Mouse (Mus musculus) hindbrain, embryonic 15.5 days (tissue): ENCODE measurements around the gene Sptlc2. TPM values are rescaled to one million over a fixed set of nuclear protein-coding genes. Genes with fewer than 3 reads are reported as not detected.
"Not testable (repeated sequence)": the region's sequence is repeated elsewhere in the genome, so short reads cannot be mapped to it uniquely, and the experiment has no call there.

Experiments used
- ATAC-seq: fragments of 200-750 bp; cut with Nextera tagmentation; 2 replicates; pipeline ENCODE4 v1.8.0; 2017; ENCODE audit warnings: low read depth, moderate number of reproducible peaks, moderate TSS enrichment; ENCODE audit not compliant: low FRiP score
- H3K27ac ChIP-seq: fragments of 300-500 bp; sonication (generic); replicated peaks from 2 replicates; pipeline ENCODE4 v1.5.1; 2015; ENCODE audit warnings: mild to moderate bottlenecking, inconsistent platforms
- H3K27me3 ChIP-seq: fragments of 300-500 bp; sonication (generic); 2 replicates; pipeline ENCODE4 v1.6.1; 2015; ENCODE audit warnings: control low read depth, inconsistent platforms
- H3K36me3 ChIP-seq: fragments of 300-500 bp; sonication (generic); 2 replicates; pipeline ENCODE4 v1.6.1; 2015; ENCODE audit warnings: control low read depth, inconsistent platforms
- H3K4me1 ChIP-seq: fragments of 300-500 bp; sonication (generic); replicated peaks from 2 replicates; pipeline ENCODE4 v1.6.1; 2015; ENCODE audit warnings: control low read depth, inconsistent platforms
- H3K4me2 ChIP-seq: fragments of 300-500 bp; sonication (generic); 2 replicates; pipeline ENCODE4 v1.6.1; 2015; ENCODE audit warnings: moderate library complexity, mild to moderate bottlenecking, inconsistent platforms
- H3K4me3 ChIP-seq: fragments of 300-500 bp; sonication (generic); 2 replicates; pipeline ENCODE4 v1.5.1; 2015; ENCODE audit warnings: mild to moderate bottlenecking, inconsistent platforms
- H3K9ac ChIP-seq: fragments of 300-500 bp; sonication (generic); 2 replicates; pipeline ENCODE4 v1.6.1; 2015; ENCODE audit warnings: inconsistent platforms
- H3K9me3 ChIP-seq: fragments of 300-500 bp; sonication (generic); 2 replicates; pipeline ENCODE4 v1.6.1; 2016; ENCODE audit warnings: control low read depth, inconsistent platforms
- WGBS: fragments of 180-500 bp; shearing (Covaris S2); methylation state at CpG from one replicate; pipeline ENCODE4 v1.1.7; 2015; 5-methylcytosine and 5-hydroxymethylcytosine counted together
- polyA plus RNA-seq: library from polyadenylated mRNA; unstranded; fragments of >200 nt; fragmentation: Nextera tagmentation; extraction: Ambion mirVana; gene quantifications from 2 replicates; pipeline ENCODE4 v1.2.1, GENCODE M21; 2015

Gene Sptlc2
- polyA plus RNA-seq, 1 experiment from 2014 or later = 57.6 TPM

GRCm38 (mm10) chr12:87325452-87325851, 62.7 kb downstream of the Sptlc2 start:
- Histone ChIP-seq H3K9me3 (no peaks in the 10 kb centered on the region), H3K4me3 (no peak overlapping the region), H3K27me3 (no peaks in the 10 kb centered on the region), H3K27ac (no peak overlapping the region), H3K4me1 (peaks cover 6% of the 10 kb centered on the region; the same call in 1 of the 2 replicates), H3K4me2 (no peak overlapping the region), H3K9ac (no peak overlapping the region), H3K36me3 (no peaks in the 10 kb centered on the region)
- 93% methylated on average over 3 of the region's 3 CpGs for WGBS
- no peak for ATAC-seq

GRCm38 (mm10) chr12:87319229-87319628, 68.9 kb downstream of the Sptlc2 start:
- no peaks in the 10 kb centered on the region for H3K4me1 ChIP-seq
- H3K27me3 ChIP-seq = no peaks in the 10 kb centered on the region
- H3K36me3 ChIP-seq = peaks cover 6% of the 10 kb centered on the region
- 90% methylated on average over 3 of the region's 3 CpGs for WGBS
- no peak for ATAC-seq
- H3K9me3 ChIP-seq = no peaks in the 10 kb centered on the region
- no peak overlapping the region for H3K27ac ChIP-seq
- no peak overlapping the region for H3K4me3 ChIP-seq
- H3K9ac ChIP-seq = no peak overlapping the region
- no peak overlapping the region for H3K4me2 ChIP-seq

- H3K4me1 ChIP-seq = no peaks in the 10 kb centered on the region
- no peak overlapping the region for H3K27ac ChIP-seq
- peaks cover 6% of the 10 kb centered on the region for H3K36me3 ChIP-seq
- H3K27me3 ChIP-seq = no peaks in the 10 kb centered on the region
- ATAC-seq = no peak
- H3K4me2 ChIP-seq = no peak overlapping the region
- no peaks in the 10 kb centered on the region for H3K9me3 ChIP-seq
- WGBS = 63% methylated on average over 1 of the region's 1 CpGs
- no peak overlapping the region for H3K9ac ChIP-seq
- H3K4me3 ChIP-seq = no peak overlapping the region
Observed at GRCm38 (mm10) chr12:87317951-87318350, 70.2 kb downstream of the Sptlc2 start.

- ATAC-seq = no peak
- no peaks in the 10 kb centered on the region for H3K27me3 ChIP-seq
- 69% methylated on average over 2 of the region's 2 CpGs for WGBS
- H3K9me3 ChIP-seq = no peaks in the 10 kb centered on the region
- H3K36me3 ChIP-seq = peaks cover 34% of the 10 kb centered on the region
- no peak overlapping the region for H3K4me2 ChIP-seq
- H3K4me3 ChIP-seq = no peak overlapping the region
- H3K9ac ChIP-seq = no peak overlapping the region
- H3K27ac ChIP-seq = no peak overlapping the region
- H3K4me1 ChIP-seq = no peaks in the 10 kb centered on the region
Observed at GRCm38 (mm10) chr12:87313098-87313497, 75.1 kb downstream of the Sptlc2 start.

- H3K27me3 ChIP-seq, H3K9me3 ChIP-seq, ATAC-seq, H3K4me3 ChIP-seq, H3K4me1 ChIP-seq, H3K4me2 ChIP-seq, H3K9ac ChIP-seq, H3K27ac ChIP-seq: not testable (repeated sequence)
- peaks cover 20% of the 10 kb centered on the region for H3K36me3 ChIP-seq
- WGBS = 65% methylated on average over 4 of the region's 4 CpGs
Observed at GRCm38 (mm10) chr12:87306584-87306844, 81.6 kb downstream of the Sptlc2 start.

- Histone ChIP-seq H3K36me3 (peaks cover 20% of the 10 kb centered on the region), H3K4me1 (peaks cover 4% of the 10 kb centered on the region), H3K4me2 (no peak overlapping the region), H3K9me3 (no peaks in the 10 kb centered on the region), H3K9ac (no peak overlapping the region), H3K27ac (no peak overlapping the region), H3K27me3 (peaks cover 10% of the 10 kb centered on the region), H3K4me3 (no peak overlapping the region)
- ATAC-seq = no peak
- WGBS = 26% methylated on average over 13 of the region's 13 CpGs
Observed at GRCm38 (mm10) chr12:87305767-87306583, 82.2 kb downstream of the Sptlc2 start.

GRCm38 (mm10) chr12:87301189-87301588, 87.0 kb downstream of the Sptlc2 start:
- Histone ChIP-seq H3K4me2 (no peak overlapping the region; the same call in 1 of the 2 replicates), H3K27me3 (peaks cover 26% of the 10 kb centered on the region), H3K4me1 (peaks cover 19% of the 10 kb centered on the region), H3K27ac (no peak overlapping the region), H3K9ac (no peak overlapping the region), H3K4me3 (no peak overlapping the region), H3K36me3 (no peaks in the 10 kb centered on the region), H3K9me3 (no peaks in the 10 kb centered on the region)
- ATAC-seq = no peak
- 46% methylated on average over 4 of the region's 4 CpGs for WGBS

GRCm38 (mm10) chr12:87300441-87300690, 87.8 kb downstream of the Sptlc2 start:
- no peak overlapping the region for H3K27ac ChIP-seq
- WGBS = 2% methylated on average over 9 of the region's 9 CpGs
- no peak for ATAC-seq
- no peak overlapping the region for H3K9ac ChIP-seq
- H3K27me3 ChIP-seq = peaks cover 26% of the 10 kb centered on the region
- H3K4me1 ChIP-seq = peaks cover 15% of the 10 kb centered on the region
- H3K4me2 ChIP-seq = peak overlapping the region; percentile 96
- H3K9me3 ChIP-seq = no peaks in the 10 kb centered on the region
- peak overlapping the region; percentile 60 for H3K4me3 ChIP-seq
- H3K36me3 ChIP-seq = no peaks in the 10 kb centered on the region

- peak within 1 kb of the TSS; percentile 96 for H3K4me2 ChIP-seq
- H3K4me3 ChIP-seq = peak within 1 kb of the TSS; percentile 60
- H3K36me3 ChIP-seq = no peaks in the 10 kb centered on the region
- WGBS = under 1% methylated on average over 79 of the region's 86 CpGs
- peaks cover 26% of the 10 kb centered on the region for H3K27me3 ChIP-seq
- H3K9ac ChIP-seq = peak within 1 kb of the TSS; percentile 52
- ATAC-seq = peak; percentile 81
- H3K27ac ChIP-seq = no peak within 1 kb of the TSS
- peaks cover 15% of the 10 kb centered on the region for H3K4me1 ChIP-seq
- H3K9me3 ChIP-seq = no peaks in the 10 kb centered on the region
Observed at GRCm38 (mm10) chr12:87299657-87300440, 88.3 kb downstream of the Sptlc2 start, which contains the start of gene Ism2. Gene Ism2 (minus strand): TSS chr12:87299705.

GRCm38 (mm10) chr12:87299037-87299656, 89.0 kb downstream of the Sptlc2 start:
- Histone ChIP-seq H3K36me3 (no peaks in the 10 kb centered on the region), H3K4me3 (peak overlapping the region; percentile 60), H3K27me3 (peaks cover 26% of the 10 kb centered on the region), H3K9ac (peak overlapping the region; percentile 52), H3K4me1 (peaks cover 15% of the 10 kb centered on the region), H3K4me2 (peak overlapping the region; percentile 96), H3K27ac (no peak overlapping the region), H3K9me3 (no peaks in the 10 kb centered on the region)
- ATAC-seq = peak; percentile 78
- WGBS = 9% methylated on average over 29 of the region's 29 CpGs

GRCm38 (mm10) chr12:87293934-87294333, 94.2 kb downstream of the Sptlc2 start:
- H3K27me3 ChIP-seq = peaks cover 8% of the 10 kb centered on the region; the same call in 1 of the 2 replicates
- H3K4me1 ChIP-seq = no peaks in the 10 kb centered on the region
- no peaks in the 10 kb centered on the region for H3K9me3 ChIP-seq
- H3K36me3 ChIP-seq = no peaks in the 10 kb centered on the region
- H3K4me2 ChIP-seq = no peak overlapping the region
- H3K27ac ChIP-seq = no peak overlapping the region
- peak; percentile 38; the same call in 1 of the 2 replicates for ATAC-seq
- 73% methylated on average over 6 of the region's 6 CpGs for WGBS
- no peak overlapping the region for H3K9ac ChIP-seq
- no peak overlapping the region for H3K4me3 ChIP-seq

- no peak overlapping the region for H3K4me2 ChIP-seq
- 94% methylated on average over 5 of the region's 5 CpGs for WGBS
- ATAC-seq = no peak
Observed at GRCm38 (mm10) chr12:87289100-87289499, 99.1 kb downstream of the Sptlc2 start.

More at GRCm38 (mm10) chr12:87289100-87289499, 99.1 kb downstream of the Sptlc2 start:
- no peak overlapping the region for H3K9ac ChIP-seq
- H3K9me3 ChIP-seq = no peaks in the 10 kb centered on the region
- H3K36me3 ChIP-seq = no peaks in the 10 kb centered on the region
- H3K27me3 ChIP-seq = no peaks in the 10 kb centered on the region
- no peak overlapping the region for H3K4me3 ChIP-seq
- no peaks in the 10 kb centered on the region for H3K4me1 ChIP-seq
- no peak overlapping the region for H3K27ac ChIP-seq
